Mouse (Mus musculus) stomach, postnatal 0 days (tissue): ENCODE measurements at regions not wholly inside any gene's neighbourhood (a gene's known extent, or its start where the extent isn't known, plus 50 kb on each side); places are given as distances from the start of the nearest gene placed in this dataset.

Experiments
- CTCF ChIP-seq: IDR thresholded peaks from 2 replicates; pipeline ENCODE4 v1.5.1; 2016; ENCODE audit warnings: antibody characterized with exemption, low read depth, mild to moderate bottlenecking, moderate library complexity
- EP300 ChIP-seq: optimal IDR thresholded peaks from 2 replicates; pipeline ENCODE3; 2016; ENCODE audit warnings: antibody characterized with exemption

GRCm38 (mm10) chrX:159143278-159143677 is 66.8 kb upstream of the Rps6ka3 start:
- TF ChIP-seq CTCF (no peak), EP300 (no peak)
